Mouse (Mus musculus): ENCODE results near the gene Cryaa.
"Not testable (repeated sequence)": the region's sequence is repeated elsewhere in the genome, so short reads cannot be mapped to it uniquely, and the experiment has no call there.

The Cryaa gene

GRCm38 (mm10) chr17:31660661-31661250 is 16.9 kb upstream of the Cryaa start:
- DNase-seq (ENCODE audit: low spot score): no peak

- DNase-seq (ENCODE audit: low spot score): no peak
Observed at GRCm38 (mm10) chr17:31662855-31663254, 14.8 kb upstream of the Cryaa start.

GRCm38 (mm10) chr17:31664760-31665159 is 12.8 kb upstream of the Cryaa start:
- peak; percentile 87 for DNase-seq (ENCODE audit: low spot score)

GRCm38 (mm10) chr17:31668306-31668705 is 9.3 kb upstream of the Cryaa start:
- DNase-seq (ENCODE audit: low spot score): no peak

GRCm38 (mm10) chr17:31670163-31670562 is 7.4 kb upstream of the Cryaa start:
- DNase-seq (ENCODE audit: low spot score): no peak

- no peak for DNase-seq (ENCODE audit: low spot score)
Observed at GRCm38 (mm10) chr17:31671698-31672097, 5.9 kb upstream of the Cryaa start.

GRCm38 (mm10) chr17:31672279-31672678 is 5.3 kb upstream of the Cryaa start:
- DNase-seq (ENCODE audit: low spot score): no peak

- no peak for DNase-seq (ENCODE audit: low spot score)
Observed at GRCm38 (mm10) chr17:31674426-31674825, 3.2 kb upstream of the Cryaa start.

- DNase-seq (ENCODE audit: low spot score): no peak
Observed at GRCm38 (mm10) chr17:31680450-31680849, 2.8 kb downstream of the Cryaa start.

- DNase-seq (ENCODE audit: low spot score): peak; percentile 79
Observed at GRCm38 (mm10) chr17:31685514-31686224, 8.1 kb downstream of the Cryaa start.

GRCm38 (mm10) chr17:31686225-31686564 is 8.6 kb downstream of the Cryaa start:
- DNase-seq (ENCODE audit: low spot score): peak; percentile 74

GRCm38 (mm10) chr17:31688112-31688511 is 10.5 kb downstream of the Cryaa start:
- DNase-seq (ENCODE audit: low spot score): no peak

GRCm38 (mm10) chr17:31689606-31690005 is 12.0 kb downstream of the Cryaa start:
- no peak for DNase-seq (ENCODE audit: low spot score)

- DNase-seq (ENCODE audit: low spot score): no peak
Observed at GRCm38 (mm10) chr17:31692918-31693317, 15.3 kb downstream of the Cryaa start.

- DNase-seq (ENCODE audit: low spot score): peak; percentile 80
Observed at GRCm38 (mm10) chr17:31693330-31694022, 15.9 kb downstream of the Cryaa start.

GRCm38 (mm10) chr17:31694023-31694376 is 16.4 kb downstream of the Cryaa start:
- DNase-seq (ENCODE audit: low spot score): no peak

GRCm38 (mm10) chr17:31694949-31695348 is 17.3 kb downstream of the Cryaa start:
- no peak for DNase-seq (ENCODE audit: low spot score)

- not testable (repeated sequence) for DNase-seq (ENCODE audit: low spot score)
Observed at GRCm38 (mm10) chr17:31695356-31695755, 17.7 kb downstream of the Cryaa start.

- DNase-seq (ENCODE audit: low spot score): no peak
Observed at GRCm38 (mm10) chr17:31698347-31698746, 20.7 kb downstream of the Cryaa start.

GRCm38 (mm10) chr17:31703276-31703980 is 25.8 kb downstream of the Cryaa start:
- DNase-seq (ENCODE audit: low spot score): peak; percentile 32

GRCm38 (mm10) chr17:31705271-31706020 is 27.8 kb downstream of the Cryaa start:
- DNase-seq (ENCODE audit: low spot score): peak; percentile 62
